Mouse (Mus musculus) adrenal gland, postnatal 36 days (tissue): ENCODE data around the gene Gmppa. TPM values are rescaled to one million over a fixed set of nuclear protein-coding genes. Genes with fewer than 3 reads are reported as not detected.

Source experiments
- DNase-seq, 2 experiments: peaks; one replicate each; pipeline ENCODE4 v3.0.0; 2021; ENCODE audit warnings: mixed read lengths in 1 of 2
- long read RNA-seq, 2 experiments: library from polyadenylated mRNA; stranded (forward); transcript quantifications; one replicate each; pipeline ENCODE4 v2.0.0; 2021; ENCODE audit warnings: borderline sequencing depth in 2 of 2
- total RNA-seq, 2 experiments: library from RNA; stranded (reverse); gene quantifications; 2 replicates each; pipeline ENCODE4 v1.2.3; 2021

Gene Gmppa
- 10 to 100 TPM; 58.7 to 72.1 TPM for total RNA-seq
- long read RNA-seq, experiment 1, transcript Gmppa-201 (13 exons, 1,539 nt): major isoform, 11 of 51 reads
- long read RNA-seq, experiment 1, transcript Gmppa-202 (14 exons, 1,692 nt): minor isoform, 8 of 51 reads
- long read RNA-seq, experiment 1, partial matches to known transcripts: 22 of 51 reads
- long read RNA-seq, experiment 1, other reads (novel, unspliced or antisense): 8 of 51 reads
- long read RNA-seq, experiment 2, partial matches to known transcripts: 4 of 13 reads
- long read RNA-seq, experiment 2, other reads (novel, unspliced or antisense): 2 of 13 reads

GRCm38 (mm10) chr1:75435475-75436328 lies at the start of gene Gmppa:
Gene Gmppa, plus strand, starts transcription at chr1:75435930.
- DNase-seq: peak; percentile 86 to 91

DNA sequence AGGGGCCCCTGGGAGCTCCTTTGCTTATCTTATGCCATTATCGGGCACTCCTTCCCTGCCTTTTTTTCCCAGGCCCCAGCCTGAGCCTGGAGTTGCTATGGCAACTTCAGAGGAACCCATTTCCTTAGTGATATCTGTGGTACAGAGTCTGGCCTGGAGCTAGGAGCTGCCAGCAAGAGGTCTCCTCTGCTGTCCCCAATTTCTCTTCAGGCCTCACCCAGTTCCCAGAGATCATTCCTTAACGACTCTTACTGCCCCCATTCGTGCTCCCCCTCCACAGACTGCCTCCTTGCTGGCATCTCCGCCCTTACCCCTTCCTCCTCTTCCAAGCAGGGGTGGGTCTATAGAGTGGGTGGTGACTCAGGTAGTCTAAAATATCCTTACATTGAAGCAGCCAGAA lies 49.6 kb upstream of the Gmppa start:
- no peak for DNase-seq

GRCm38 (mm10) chr1:75387469-75387928 lies 48.2 kb upstream of the Gmppa start:
- DNase-seq: no peak

GRCm38 (mm10) chr1:75387929-75388897 lies 47.5 kb upstream of the Gmppa start:
- no peak for DNase-seq

DNA sequence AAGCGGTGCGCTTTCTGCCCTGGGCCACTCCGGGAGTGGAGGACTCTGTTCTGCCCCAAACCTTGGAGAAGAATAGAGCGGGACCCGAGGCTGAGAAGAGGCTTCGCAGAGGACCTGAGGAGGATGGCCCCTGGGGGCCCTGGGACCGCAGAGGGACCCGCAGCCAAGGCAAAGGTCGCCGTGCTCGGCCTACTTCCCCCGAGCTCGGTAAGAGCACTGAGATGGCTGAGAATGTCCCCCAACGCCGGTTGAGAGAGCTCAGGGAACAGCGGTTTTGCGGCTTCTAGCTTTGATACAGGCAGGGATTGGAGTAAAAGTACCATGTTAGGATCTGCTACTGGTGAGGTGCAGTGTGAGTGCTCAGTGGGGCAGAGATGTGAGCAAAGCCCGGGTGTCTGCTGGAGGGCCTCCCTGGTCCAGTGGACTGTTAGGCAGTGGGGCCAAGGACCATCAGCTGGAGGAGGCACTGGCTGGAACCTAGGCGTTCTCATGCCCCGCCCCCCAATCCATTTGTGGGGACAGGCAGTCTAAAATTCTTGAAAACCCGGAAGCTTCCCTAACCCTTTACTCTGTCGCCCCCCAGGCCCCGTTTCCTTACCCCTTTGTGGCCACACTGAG lies 46.7 kb upstream of the Gmppa start:
- DNase-seq: no peak

- DNase-seq: no peak
These were observed 42.6 kb upstream of the Gmppa start for GRCm38 (mm10) chr1:75393139-75393538.

DNA sequence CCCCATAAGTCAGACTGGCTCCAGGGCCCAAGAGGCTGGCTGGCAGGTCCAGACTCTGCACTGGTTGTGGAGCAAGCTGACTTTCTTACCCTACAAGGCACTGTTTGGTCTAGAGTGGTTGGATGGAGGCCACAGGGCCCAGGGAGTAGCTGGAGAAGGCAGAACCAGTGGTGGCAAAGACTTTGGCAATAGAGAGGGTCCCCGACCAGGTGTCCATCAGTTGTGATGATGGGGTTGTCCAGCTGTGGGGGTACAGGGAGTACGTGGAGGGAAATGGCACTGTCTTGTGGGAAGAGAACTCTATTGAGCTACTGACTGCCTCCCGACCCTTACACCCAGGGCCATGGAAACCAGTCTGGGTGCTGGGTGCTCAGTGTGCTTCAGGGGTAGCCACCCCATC lies 41.9 kb upstream of the Gmppa start:
- DNase-seq: no peak

- DNase-seq: peak; percentile 78 to 83
These were observed 36.8 kb upstream of the Gmppa start for GRCm38 (mm10) chr1:75398761-75399402.

- peak in 1 of 2 experiments; percentile 38 for DNase-seq
These were observed 35.8 kb upstream of the Gmppa start for GRCm38 (mm10) chr1:75399755-75400492.

GRCm38 (mm10) chr1:75400493-75401115 lies 35.1 kb upstream of the Gmppa start:
- DNase-seq: no peak

DNA sequence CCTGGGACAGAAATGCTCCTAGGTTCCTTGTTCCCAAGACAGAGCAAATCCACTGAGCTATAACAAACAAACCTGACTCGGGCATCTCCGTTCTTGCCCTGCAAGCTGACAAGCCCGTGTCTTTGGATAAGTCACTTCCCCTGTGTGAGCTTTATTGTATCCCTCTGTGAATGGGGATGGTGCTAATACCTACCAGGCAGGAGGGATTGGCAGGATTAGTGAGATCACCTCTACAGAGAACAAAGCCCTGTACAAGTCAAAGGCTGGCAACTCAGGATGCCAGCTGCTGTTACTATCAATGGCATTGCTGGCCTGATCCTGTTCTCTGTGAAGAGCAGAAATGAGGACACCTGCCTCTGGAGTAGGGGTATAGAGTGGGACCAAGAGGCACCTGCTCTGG lies 30.2 kb upstream of the Gmppa start:
- DNase-seq: no peak

DNA sequence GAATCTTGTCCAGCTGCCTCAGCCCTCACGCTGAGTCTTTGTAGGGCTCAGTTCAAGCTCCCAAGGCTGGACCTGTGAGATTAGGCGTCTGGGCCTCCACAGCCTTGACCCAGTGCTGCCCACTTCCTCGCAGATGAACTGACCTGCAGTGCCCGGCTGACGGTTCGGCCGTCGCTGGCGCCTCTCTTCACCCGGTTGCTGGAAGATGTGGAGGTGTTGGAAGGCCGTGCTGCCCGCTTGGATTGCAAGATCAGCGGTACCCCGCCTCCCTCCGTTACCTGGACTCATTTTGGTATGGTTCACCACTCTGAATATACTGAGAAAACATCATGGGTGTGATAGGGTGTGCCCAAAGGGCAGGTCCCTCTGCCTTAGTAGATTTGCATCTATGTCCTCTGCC lies 29.6 kb upstream of the Gmppa start:
- DNase-seq: no peak

GRCm38 (mm10) chr1:75407056-75407455 lies 28.7 kb upstream of the Gmppa start:
- no peak for DNase-seq

GRCm38 (mm10) chr1:75408210-75408609 lies 27.5 kb upstream of the Gmppa start:
- DNase-seq: no peak

DNA sequence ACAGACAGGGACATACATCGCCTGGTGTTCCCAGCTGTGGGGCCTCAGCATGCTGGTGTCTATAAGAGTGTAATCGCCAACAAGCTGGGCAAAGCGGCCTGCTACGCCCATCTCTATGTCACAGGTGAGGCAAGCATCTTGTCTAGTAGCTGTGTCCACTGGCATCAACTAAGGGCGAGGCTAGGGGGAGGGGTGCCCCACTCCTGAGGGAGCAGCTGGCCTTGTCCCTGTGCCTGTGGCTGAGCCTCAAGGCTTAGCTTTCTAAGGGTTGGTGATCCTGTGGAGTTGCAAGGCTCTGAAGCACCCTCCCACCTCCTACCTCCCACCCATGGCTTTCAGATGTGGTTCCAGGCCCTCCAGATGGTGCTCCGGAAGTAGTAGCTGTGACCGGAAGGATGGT lies 25.8 kb upstream of the Gmppa start:
- DNase-seq: no peak

DNA sequence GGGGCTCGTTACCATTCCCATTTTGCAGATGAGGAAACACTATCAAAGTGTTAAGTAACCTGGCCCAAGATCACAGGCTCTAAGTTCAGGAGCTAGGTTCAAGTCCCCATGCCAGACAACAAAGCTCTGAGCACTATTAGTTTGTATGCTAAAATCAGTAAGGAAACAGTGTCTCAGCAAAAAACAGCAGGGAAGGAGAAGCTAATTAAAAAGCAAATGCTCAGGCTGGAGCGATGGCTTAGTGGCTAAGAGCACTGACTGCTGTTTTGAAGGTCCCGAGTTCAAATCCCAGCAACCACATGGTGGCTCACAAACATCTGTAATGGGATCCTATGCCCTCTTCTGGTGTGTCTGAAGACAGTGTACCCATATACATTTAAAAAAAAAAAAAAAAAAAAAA lies 23.5 kb upstream of the Gmppa start:
- no peak for DNase-seq

DNA sequence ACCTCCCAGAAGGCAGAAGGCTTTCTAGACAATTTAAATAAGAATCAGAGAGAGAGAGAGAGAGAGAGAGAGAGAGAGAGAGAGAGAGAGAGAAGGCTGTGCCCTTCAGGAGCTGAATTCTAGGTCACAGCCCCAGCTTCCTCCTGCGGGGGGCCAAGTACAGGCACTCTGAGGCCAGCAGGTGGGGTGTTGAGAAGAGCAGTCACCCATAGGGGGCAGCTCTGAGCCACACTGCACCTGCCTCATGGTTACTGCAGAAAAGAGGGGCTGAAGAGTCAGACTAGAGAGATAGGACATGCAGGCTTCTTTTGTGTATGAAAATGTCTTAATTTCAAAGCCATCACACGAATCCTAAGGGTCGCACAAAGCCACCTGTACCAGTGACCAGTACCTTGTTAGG lies 22.0 kb upstream of the Gmppa start:
- peak; percentile 24 to 47 for DNase-seq

GRCm38 (mm10) chr1:75421794-75422193 lies 13.9 kb upstream of the Gmppa start:
- no peak for DNase-seq

- no peak for DNase-seq
These were observed 13.4 kb upstream of the Gmppa start for GRCm38 (mm10) chr1:75422216-75422822.
